Mouse (Mus musculus): ENCODE results near the gene Pde10a. TPM values are rescaled to one million over a fixed set of nuclear protein-coding genes. Genes with fewer than 3 reads are reported as not detected.

Pde10a gene
- total RNA-seq, 2 experiments from 2014 or later: 2.5 to 4.5 TPM

DNA sequence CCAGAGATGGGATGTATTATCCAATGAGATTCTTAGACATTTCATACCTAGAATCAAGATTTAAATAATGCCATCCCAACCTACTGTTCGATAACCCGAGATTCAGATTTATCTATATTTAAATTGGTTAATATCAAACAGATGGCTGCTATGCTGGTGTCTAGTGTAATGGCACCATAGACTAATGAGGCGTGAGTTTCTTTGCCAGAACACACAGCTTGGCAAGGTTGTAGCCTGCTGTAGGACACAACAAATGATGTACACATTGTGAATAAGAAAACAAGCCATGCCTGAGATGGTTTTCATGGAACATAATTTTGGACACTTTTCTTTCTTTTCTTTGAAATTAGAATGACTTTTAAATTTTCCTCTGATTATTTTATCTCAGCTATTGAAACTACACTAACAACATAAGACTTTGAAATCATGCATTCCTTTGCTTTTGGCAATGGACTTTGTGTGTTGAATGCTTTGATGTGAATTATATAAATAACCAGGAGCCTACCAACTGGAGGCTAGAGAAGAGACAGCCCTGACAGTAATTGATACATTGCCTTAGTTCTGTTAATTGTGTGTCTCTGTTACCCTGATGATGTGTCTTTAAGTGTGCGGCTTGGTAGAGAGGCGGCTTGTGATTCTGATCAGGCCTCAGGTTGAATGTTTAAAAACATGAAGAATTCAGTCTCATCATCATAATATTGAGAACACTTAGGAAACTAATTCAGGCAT is 378.5 kb downstream of the Pde10a start:
- intact Hi-C loops (cut with DNase I): no loop called here
- DNase-seq (ENCODE audit: low spot score): no peak

DNA sequence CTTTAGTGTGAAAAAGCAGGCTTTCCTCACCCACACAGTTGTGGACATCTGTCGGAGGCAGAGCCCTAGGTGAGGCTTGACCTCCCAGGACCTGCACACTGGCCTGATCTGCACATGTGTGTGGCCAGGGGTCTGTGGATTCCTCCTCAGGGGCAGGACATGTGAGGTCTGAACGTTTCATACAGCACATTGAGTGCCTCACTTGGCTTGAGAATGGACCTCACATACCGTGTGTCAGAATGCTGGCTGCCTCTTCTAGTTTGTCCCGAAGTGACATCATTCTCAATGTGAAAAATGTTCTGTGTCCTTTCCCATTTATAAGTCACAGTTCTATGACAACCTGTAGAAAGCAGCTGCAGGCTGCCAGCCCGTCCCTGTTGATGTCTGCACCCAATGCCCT is 385.4 kb downstream of the Pde10a start:
- DNase-seq (ENCODE audit: low spot score): no peak
- intact Hi-C loops (cut with DNase I): no loop called here

DNA sequence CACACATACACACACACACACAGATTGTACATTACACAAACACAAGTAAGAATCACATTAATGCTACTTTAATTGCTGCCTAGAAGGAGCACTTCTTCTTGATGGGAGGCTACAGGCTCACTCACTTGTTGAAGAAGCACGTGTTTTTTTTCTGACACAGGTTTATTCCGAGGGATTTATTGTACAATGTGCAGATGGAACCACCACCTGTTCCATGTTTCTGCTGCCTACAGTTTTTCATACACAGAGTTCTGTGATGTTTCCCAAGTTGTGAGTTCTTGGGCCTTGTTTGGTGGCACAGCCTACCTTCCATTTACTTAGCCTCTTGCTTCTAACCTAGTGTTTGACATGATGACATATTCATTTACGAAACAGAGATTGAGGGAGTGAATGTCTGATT is 387.8 kb downstream of the Pde10a start:
- intact Hi-C loops (cut with DNase I): no loop called here
- DNase-seq (ENCODE audit: low spot score): no peak

DNA sequence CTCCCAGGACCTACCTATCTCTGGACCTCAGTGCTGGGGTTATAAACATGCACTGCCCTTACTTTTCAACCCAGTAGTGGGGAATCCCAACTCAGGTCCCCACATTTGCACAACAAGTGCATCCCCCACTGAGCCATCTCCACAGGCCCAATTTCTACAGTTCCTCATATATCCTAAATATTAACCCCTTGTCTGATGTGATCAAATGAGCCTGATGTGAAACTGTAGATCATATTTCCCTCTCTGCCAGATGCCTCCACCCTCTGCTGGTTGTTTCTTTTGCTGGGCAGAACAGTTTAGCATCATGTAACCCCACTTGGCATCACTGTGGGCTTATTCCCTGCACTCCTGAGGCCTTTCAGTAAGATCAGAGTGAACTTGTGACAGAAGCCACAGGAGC is 390.5 kb downstream of the Pde10a start:
- no peak for DNase-seq (ENCODE audit: low spot score)
- intact Hi-C loops (cut with DNase I): no loop called here

DNA sequence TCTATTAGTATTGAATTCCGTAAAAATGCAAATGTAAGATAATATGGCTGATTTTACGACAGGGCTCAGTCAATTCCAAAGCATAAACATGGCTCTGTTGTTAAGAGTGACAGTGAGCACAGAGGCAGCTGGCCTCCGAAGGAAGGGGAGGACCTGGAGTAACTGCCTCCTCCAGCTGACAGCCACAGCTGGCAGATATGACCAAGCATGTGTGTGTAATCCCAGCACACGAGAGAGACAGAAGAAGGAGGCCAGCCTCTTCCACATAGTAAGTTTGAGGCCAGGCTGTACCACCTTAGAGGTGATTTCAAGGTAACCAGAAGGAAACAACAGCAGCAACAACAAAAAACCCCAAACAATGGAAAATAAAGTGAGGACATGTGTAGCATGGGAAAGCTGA is 397.9 kb downstream of the Pde10a start:
- intact Hi-C loops (cut with DNase I): no loop called here
- no peak for DNase-seq (ENCODE audit: low spot score)

DNA sequence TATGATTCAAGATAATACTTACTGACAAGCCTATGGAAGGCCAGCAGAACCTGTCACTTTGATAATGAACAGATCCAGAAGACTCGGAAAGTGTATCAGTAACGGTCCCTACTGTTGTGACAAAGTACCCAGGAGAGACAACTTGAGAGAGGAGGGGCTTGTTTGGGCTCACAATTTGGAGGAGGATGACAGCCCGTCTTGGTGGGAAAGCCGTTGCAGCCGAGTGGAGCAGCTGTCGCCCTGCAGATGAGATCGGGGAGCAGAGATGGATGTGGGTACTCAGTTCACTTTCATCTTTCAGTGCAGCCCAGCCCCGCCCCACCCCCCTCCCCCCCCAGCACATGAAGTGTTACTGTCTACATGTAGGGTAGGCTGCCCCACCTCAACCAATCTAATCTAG is 398.6 kb downstream of the Pde10a start:
- intact Hi-C loops (cut with DNase I): no loop called here
- no peak for DNase-seq (ENCODE audit: low spot score)

DNA sequence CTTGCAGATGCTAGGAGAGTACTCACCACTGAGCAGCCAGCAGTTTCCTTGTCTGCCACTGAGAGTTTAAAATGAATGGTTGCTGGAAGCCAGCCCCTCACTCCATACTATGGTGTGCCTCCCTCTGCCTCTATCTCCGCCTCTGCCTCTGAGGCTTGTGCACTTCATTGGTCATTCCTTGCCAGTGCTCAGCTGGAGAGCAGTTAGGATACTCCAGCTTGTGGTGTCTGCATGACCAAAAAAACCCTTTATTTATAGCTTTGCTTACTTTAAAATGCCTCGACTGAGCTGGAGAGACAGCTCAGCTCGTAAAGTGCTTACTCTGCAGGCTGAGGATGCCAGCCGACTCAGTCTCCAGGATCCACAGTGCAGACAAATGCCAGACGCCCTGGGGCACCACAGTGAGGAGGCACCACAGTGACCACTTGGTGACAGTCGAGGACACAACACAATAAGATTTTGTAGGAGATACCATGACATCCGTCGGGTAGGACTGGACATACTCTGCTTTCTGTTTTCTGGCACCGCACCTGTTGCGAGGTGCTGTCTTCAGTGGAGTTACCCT is 400.7 kb downstream of the Pde10a start:
- intact Hi-C loops (cut with DNase I): no loop called here
- DNase-seq (ENCODE audit: low spot score): no peak

DNA sequence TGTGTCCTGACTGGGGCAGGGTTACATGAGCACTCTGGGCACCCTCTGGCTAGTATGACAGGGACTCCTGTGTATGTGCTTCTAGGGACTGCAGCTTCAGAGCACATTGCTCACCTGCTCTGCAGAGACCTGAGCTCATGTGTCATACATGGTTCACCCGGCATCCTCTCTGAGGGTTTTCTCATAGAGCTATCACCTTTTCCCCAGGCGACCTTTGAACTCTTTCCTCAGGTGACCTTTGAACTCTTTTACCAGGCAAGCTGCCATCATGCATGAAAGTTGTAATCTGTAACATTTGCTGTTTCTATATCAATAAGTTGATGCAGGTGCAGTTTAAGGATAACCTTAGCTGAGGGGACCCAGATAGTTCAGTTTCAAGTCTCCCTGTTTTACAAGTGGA is 403.4 kb downstream of the Pde10a start:
- DNase-seq (ENCODE audit: low spot score): no peak
- intact Hi-C loops (cut with DNase I): no loop called here

DNA sequence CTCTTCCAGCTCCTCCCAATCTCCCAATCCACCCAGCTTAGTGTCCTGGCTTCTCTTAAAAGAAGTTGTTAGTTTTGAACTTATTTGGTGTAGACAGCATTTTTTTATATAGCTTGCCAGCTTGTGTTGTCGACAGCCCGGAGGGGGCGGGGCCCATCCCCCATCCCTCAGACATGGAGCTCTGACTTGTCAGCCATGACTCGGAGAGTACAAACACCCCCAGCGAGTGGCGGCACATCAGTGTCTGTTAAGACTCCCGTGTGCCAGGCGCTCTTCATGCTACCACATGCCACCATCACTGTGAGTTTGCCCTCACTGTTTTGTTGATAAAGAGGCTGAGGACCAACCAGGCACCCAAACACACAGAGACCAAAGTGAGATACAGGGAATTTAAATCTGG is 404.5 kb downstream of the Pde10a start:
- DNase-seq (ENCODE audit: low spot score): no peak
- intact Hi-C loops (cut with DNase I): no loop called here

DNA sequence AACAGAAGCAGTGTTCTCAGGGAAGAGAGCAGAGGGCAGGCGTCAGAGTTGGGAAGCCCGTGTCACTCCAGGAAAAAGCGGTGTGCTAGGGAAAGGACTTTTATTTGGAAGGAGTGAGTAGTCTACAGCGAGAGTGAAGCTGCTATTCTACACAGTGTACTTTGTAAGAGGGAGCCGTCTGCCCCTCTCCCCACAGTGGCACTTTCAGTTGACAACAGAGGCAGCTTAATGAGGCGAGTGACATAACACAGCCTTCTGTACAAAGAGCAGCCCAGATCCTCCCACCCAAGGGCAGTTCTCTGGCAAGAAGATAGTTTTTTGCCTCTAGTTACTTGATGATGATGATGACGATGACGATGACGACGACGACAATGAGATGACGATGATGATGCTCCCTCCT is 410.4 kb downstream of the Pde10a start:
- intact Hi-C loops (cut with DNase I): loop anchor here (1.0 to 2.0 kb wide), 2 partner anchors 129 to 321 kb away; no protein-coding TSS in a partner anchor
- DNase-seq (ENCODE audit: low spot score): no peak

DNA sequence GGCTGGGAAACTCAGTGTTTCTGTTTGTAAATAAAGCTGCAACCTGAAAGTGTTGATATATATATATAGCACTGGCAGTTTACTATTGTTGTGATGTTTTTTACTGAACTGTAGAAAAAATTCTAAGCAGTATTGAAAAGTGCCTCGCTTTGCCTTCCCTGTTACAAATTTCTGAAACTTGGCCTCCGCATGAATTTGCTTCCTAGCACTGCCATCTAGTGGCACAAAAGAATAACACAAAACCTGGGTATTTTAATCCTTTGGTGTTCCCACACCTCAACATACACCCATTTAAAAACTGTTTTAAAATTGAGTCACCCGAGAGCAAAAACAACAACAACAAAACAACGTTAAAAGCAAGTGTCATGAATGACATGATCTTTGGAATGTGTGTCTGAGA is 411.4 kb downstream of the Pde10a start:
- no peak for DNase-seq (ENCODE audit: low spot score)
- intact Hi-C loops (cut with DNase I): loop anchor here (1.0 kb wide), 1 partner anchor 322 kb away; no protein-coding TSS in a partner anchor

DNA sequence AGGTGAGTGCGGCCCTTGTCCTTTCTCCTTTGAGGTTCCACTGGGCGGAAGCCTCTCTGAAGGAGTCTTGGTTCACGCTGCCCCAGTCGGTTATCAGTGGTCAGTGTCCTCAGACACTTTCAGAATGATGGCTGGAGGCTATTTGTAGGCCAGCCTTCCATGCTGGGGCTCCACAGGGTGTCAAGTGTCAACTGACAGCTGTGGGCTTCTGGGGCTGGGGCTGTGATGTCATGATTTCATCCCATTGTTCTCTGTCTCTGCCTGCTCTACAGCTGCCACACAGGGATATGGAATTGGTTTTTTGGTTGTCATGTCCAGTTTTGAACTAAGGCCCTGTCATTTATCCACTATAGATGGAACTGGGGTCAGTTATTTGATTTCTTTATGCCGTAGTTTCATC is 426.4 kb downstream of the Pde10a start:
- DNase-seq (ENCODE audit: low spot score): no peak
- intact Hi-C loops (cut with DNase I): no loop called here

DNA sequence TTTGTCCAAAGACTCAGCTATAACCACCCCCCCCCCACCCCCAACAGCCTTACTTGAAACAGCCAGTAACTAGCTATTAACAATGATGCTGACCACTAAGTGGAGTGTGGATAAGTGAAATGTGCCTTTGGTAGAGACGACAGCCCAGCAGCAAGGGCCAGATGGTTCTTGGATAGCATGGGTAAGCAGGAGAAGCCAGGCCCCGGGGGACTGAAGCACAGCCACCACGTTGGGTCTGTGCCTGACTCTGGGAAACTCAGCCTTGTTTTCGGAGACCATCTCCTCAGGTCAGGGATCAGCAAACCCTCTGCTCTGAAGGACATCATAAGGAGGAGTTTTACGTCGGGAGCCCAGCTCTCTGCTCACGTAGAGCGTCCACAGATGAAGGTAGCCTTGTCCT is 427.8 kb downstream of the Pde10a start:
- no peak for DNase-seq (ENCODE audit: low spot score)
- intact Hi-C loops (cut with DNase I): no loop called here

DNA sequence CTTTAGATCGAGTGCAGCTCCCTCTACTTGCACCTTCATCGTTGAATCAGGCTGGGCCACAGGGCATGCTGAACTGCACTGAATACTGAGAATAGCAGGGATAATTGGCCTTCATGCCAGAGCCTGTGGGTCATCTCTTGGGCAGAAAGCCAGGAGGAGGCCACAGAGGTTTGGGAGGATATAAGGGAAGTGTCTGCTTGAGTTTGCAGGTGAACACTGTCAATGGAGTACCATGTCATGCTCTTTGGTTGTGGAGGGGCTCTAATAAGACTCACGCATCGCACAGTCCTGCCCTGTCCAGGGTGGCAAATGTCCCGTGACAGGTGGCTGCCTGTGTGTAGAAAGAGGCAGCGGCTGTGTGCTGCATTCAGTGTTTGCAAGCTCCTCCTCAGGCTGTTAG is 433.0 kb downstream of the Pde10a start:
- no peak for DNase-seq (ENCODE audit: low spot score)
- intact Hi-C loops (cut with DNase I): no loop called here

DNA sequence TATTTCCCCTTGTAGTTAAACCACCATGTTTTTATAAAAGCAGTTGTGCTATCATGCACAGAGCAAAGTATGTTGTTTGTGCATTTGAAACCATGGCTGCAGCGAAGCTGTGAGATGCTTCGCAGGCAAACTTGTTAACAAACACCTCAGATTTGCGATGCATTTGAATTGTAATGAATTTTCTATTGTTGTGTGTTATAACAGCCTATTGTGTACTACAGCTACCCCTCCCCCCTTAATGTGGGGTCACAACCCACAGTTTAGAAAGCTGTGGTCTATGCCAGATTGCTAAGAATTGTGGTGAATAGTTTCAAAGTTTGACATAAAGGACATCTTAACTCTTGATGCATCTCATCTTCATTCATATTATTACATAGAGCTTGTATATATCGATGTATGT is 435.2 kb downstream of the Pde10a start:
- intact Hi-C loops (cut with DNase I): no loop called here
- DNase-seq (ENCODE audit: low spot score): no peak

DNA sequence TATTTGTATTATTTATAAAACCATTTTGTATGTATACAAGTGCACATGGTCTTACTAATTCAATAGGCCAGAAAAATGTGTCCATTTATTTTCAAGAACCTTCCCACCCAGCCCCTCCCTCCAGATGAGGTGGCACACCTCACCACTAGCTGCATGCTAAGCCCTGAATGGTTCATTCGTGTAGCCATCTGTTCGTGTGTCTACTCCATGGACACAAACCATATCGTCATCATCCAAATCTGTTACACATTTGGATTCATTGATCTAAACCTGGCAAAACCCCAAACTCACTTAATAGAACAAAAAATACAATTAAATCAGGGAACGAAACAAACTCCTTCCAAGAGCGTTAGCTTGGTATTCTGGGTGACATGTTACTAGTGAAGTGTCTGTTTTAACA is 435.9 kb downstream of the Pde10a start:
- intact Hi-C loops (cut with DNase I): no loop called here
- no peak for DNase-seq (ENCODE audit: low spot score)

DNA sequence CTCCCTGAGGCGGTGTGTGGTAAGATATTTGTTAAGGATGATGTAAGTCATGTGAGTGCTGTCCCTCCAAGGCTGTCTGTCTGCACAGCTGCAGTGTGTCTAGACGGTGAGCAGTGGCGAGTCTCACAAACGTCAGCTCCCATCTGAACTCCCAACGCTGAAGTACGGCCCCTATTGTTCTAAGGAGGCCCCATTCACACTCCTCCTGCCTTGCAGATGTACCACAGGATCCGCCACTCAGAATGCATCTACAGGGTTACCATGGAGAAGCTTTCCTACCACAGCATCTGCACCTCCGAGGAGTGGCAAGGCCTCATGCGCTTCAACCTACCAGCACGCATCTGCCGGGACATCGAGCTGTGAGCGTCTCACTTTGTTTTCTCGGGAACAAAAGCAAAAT is 436.5 kb downstream of the Pde10a start:
- no peak for DNase-seq (ENCODE audit: low spot score)
- intact Hi-C loops (cut with DNase I): no loop called here

DNA sequence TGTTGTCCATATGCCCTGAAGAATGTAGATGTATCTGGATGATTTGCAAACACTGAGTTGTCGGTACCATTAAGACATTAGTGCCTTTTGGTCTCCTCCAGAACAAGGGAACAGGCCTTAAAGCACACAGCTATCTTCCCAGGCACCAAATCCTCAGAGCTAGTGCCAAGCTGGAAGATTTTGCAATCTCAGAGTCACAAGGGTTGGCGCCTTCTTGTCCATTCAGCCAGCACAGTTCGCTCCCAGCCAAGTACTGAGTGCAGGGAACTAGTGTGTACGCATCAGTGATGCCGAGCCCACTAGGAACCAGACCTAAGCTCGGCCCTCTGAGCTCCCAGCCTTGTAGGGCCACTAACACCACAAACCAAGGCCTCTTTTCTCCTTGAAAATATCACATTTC is 440.0 kb downstream of the Pde10a start:
- DNase-seq (ENCODE audit: low spot score): no peak
- intact Hi-C loops (cut with DNase I): no loop called here

DNA sequence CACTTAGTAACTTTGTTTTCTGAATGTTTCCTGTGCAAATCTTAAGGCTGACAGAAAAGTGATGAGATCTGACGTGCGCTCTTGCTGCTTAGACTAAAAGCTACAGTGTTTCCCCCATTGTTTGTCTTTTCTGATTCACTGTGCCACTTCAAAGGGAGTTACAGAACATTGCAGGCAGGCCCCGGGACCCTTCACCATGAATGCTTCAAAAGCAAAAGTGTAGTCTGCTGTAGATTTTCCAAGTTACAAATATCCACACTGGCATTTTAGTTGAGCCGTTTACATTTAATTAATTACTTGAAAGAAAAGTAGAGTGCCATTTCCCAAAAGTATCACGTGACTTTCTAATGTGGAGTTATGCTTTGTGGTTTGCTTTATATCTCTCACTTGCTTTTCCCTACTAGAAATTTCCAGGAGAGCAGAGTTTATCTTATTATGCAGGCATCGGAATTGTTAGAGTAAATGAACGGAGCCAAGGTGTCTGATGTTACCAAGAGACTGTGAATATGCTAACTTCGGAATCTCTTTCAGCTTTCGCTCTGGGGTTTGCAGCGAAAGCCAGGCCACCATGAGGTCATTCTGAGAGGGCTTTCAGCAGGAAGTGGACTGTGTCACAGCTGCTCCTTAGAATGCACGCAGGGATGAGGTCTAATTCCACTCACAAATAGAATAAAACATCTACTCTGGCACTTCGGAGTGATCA is 447.1 kb downstream of the Pde10a start:
- no peak for DNase-seq (ENCODE audit: low spot score)
- intact Hi-C loops (cut with DNase I): no loop called here

DNA sequence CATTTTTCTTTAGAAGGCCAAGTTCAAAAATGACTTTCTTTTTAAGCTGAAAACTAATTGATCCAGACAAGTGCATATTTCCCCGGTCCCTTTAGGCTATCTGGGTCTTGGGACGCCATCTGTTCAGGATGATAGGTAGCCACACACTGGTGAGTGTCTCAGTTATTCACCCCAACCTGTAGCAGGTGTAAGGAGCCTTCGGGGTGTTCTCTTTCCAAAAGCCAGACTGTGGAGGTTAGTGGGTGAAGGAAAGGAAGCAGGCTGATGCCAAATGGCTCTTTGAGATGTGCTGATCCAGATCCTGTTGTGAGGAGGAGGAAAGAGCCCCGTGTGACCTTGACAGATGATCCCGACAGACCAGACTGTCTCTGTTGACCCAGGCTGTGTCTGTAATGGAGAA is 448.2 kb downstream of the Pde10a start:
- intact Hi-C loops (cut with DNase I): no loop called here
- no peak for DNase-seq (ENCODE audit: low spot score)

DNA sequence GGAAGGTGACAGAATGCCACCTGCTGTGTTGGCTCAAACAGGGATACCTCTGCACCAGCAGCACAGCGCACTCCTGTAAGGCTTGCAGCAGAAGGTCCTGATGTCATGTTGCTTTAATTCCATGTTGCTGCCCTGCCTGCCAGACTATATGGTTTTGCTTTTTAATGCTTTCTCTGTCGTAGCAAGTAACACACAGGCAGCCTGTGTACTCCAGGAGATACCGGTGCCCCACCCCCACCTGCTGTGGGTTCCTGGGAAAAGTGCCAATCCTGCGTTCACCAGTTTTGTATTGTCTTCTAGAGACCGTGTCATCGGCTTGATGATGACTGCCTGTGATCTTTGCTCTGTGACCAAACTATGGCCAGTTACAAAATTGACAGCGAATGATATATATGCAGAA is 449.3 kb downstream of the Pde10a start:
- no peak for DNase-seq (ENCODE audit: low spot score)
- intact Hi-C loops (cut with DNase I): no loop called here

Data from heart, postnatal 25 days (tissue).